Mouse (Mus musculus) embryonic facial prominence, embryonic 15.5 days (tissue): ENCODE data around the gene Hoxc5. TPM values are rescaled to one million over a fixed set of nuclear protein-coding genes. Genes with fewer than 3 reads are reported as not detected.

ENCODE experiments used
- ATAC-seq: fragments of 200-750 bp; cut with Nextera tagmentation; 2 replicates; pipeline ENCODE4 v1.8.0; 2017; ENCODE audit warnings: low read depth, moderate TSS enrichment; ENCODE audit not compliant: insufficient number of reproducible peaks, low FRiP score, low TSS enrichment
- H3K27ac ChIP-seq: fragments of 300-500 bp; sonication (generic); replicated peaks from 2 replicates; pipeline ENCODE4 v1.5.1; 2015; ENCODE audit warnings: mild to moderate bottlenecking, inconsistent platforms
- H3K27me3 ChIP-seq: fragments of 300-500 bp; sonication (generic); 2 replicates; pipeline ENCODE4 v1.6.1; 2015; ENCODE audit warnings: inconsistent platforms
- H3K36me3 ChIP-seq: fragments of 300-500 bp; sonication (generic); 2 replicates; pipeline ENCODE4 v1.6.1; 2015; ENCODE audit warnings: mild to moderate bottlenecking, inconsistent platforms
- H3K4me1 ChIP-seq: fragments of 300-500 bp; sonication (generic); 2 replicates; pipeline ENCODE4 v1.6.1; 2015; ENCODE audit warnings: inconsistent platforms
- H3K4me2 ChIP-seq: fragments of 300-500 bp; sonication (generic); replicated peaks from 2 replicates; pipeline ENCODE4 v1.6.1; 2015; ENCODE audit warnings: mild to moderate bottlenecking, inconsistent platforms
- H3K4me3 ChIP-seq: fragments of 300-500 bp; sonication (generic); replicated peaks from 2 replicates; pipeline ENCODE4 v1.5.1; 2015; ENCODE audit warnings: mild to moderate bottlenecking, inconsistent platforms
- H3K9ac ChIP-seq: fragments of 300-500 bp; sonication (generic); 2 replicates; pipeline ENCODE4 v1.6.1; 2015; ENCODE audit warnings: inconsistent platforms
- H3K9me3 ChIP-seq: fragments of 300-500 bp; sonication (generic); replicated peaks from 2 replicates; pipeline ENCODE4 v1.6.1; 2016; ENCODE audit warnings: inconsistent platforms
- WGBS: fragments of 180-500 bp; shearing (Covaris S2); methylation state at CpG from one replicate; pipeline ENCODE4 v1.1.7; 2015; 5-methylcytosine and 5-hydroxymethylcytosine counted together
- polyA plus RNA-seq: library from polyadenylated mRNA; unstranded; fragments of >200 nt; fragmentation: Nextera tagmentation; extraction: Ambion mirVana; gene quantifications from 2 replicates; pipeline ENCODE4 v1.2.1, GENCODE M21; 2015

Hoxc5 gene
- 2.0 and 2.1 TPM in 2 replicates for polyA plus RNA-seq

DNA sequence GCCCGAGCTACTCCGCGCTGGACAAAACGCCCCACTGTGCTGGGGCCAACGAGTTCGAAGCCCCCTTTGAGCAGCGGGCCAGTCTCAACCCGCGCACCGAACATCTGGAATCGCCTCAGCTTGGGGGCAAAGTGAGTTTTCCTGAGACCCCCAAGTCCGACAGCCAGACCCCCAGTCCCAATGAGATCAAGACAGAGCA lies at the start of gene Hoxc5:
Hoxc5 (plus strand) TSS at position 132 of the 199 bp plus-strand sequence.
- 5% methylated on average over 12 of the region's 12 CpGs for WGBS
- Histone ChIP-seq H3K36me3 (no peaks in the 10 kb centered on the region), H3K9me3 (no peaks in the 10 kb centered on the region), H3K4me2 (peak within 1 kb of the TSS; percentile 32), H3K27ac (no peak within 1 kb of the TSS), H3K9ac (no peak within 1 kb of the TSS), H3K4me3 (peak within 1 kb of the TSS; percentile 21), H3K27me3 (peaks cover 99% of the 10 kb centered on the region), H3K4me1 (peaks cover 8% of the 10 kb centered on the region; the same call in 1 of the 2 replicates)
- ATAC-seq: no peak

DNA sequence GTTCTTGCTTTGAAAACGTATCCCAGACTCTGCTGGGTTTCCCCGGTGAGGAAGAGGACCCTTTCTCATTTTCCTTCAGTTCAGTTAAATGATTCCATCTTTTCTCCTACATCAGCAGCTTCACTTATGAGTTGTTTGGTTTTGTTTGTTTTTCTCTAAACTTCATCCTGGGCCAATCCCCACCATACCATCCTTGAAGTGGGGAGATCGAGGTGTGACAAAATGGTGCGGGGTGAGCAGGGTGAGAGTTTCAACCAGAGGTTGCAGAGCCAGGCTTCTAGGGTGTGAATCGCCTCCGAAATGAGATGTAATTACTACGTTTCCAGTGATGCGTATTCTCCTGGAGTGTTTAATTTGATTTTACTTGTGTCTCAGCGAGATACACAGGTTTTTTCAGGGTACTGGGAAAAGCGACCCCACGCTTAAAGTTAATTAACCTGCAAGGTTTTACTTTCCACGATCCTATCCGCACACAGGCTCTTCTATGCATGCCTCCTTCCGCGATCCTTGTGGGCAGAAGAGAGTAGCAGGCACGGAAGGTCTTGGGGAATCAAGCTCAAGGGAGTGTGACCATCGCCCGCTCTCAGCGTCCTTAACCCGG lies 49.2 kb upstream of the Hoxc5 start:
- Histone ChIP-seq H3K27ac (no peak overlapping the region), H3K4me3 (no peak overlapping the region), H3K4me2 (no peak overlapping the region), H3K27me3 (peaks cover 91% of the 10 kb centered on the region), H3K9me3 (no peaks in the 10 kb centered on the region), H3K4me1 (peaks cover 16% of the 10 kb centered on the region), H3K36me3 (no peaks in the 10 kb centered on the region), H3K9ac (no peak overlapping the region)
- 4% methylated on average over 20 of the region's 20 CpGs for WGBS
- no peak for ATAC-seq

- Histone ChIP-seq H3K9me3 (no peaks in the 10 kb centered on the region), H3K27ac (no peak overlapping the region), H3K27me3 (peaks cover 91% of the 10 kb centered on the region), H3K4me1 (peaks cover 16% of the 10 kb centered on the region), H3K4me2 (no peak overlapping the region), H3K36me3 (no peaks in the 10 kb centered on the region), H3K4me3 (no peak overlapping the region), H3K9ac (no peak overlapping the region)
- WGBS: 5% methylated on average over 7 of the region's 7 CpGs
- ATAC-seq: no peak
These were observed 48.5 kb upstream of the Hoxc5 start for GRCm38 (mm10) chr15:102918611-102919265.

GRCm38 (mm10) chr15:102919336-102920180 lies 47.7 kb upstream of the Hoxc5 start:
- Histone ChIP-seq H3K27me3 (peaks cover 93% of the 10 kb centered on the region), H3K36me3 (no peaks in the 10 kb centered on the region), H3K4me2 (no peak overlapping the region), H3K27ac (no peak overlapping the region), H3K4me1 (peaks cover 16% of the 10 kb centered on the region), H3K9ac (no peak overlapping the region), H3K9me3 (no peaks in the 10 kb centered on the region), H3K4me3 (no peak overlapping the region)
- WGBS: 2% methylated on average over 12 of the region's 12 CpGs
- no peak for ATAC-seq

- peaks cover 16% of the 10 kb centered on the region for H3K4me1 ChIP-seq
- H3K9me3 ChIP-seq: no peaks in the 10 kb centered on the region
- WGBS: 2% methylated on average over 17 of the region's 20 CpGs
- peak; percentile 68; the same call in 1 of the 2 replicates for ATAC-seq
- H3K4me3 ChIP-seq: peak overlapping the region; percentile 37
- no peak overlapping the region for H3K9ac ChIP-seq
- no peak overlapping the region for H3K27ac ChIP-seq
- no peaks in the 10 kb centered on the region for H3K36me3 ChIP-seq
- H3K4me2 ChIP-seq: peak overlapping the region; percentile 44
- H3K27me3 ChIP-seq: peaks cover 94% of the 10 kb centered on the region
These were observed 46.6 kb upstream of the Hoxc5 start for GRCm38 (mm10) chr15:102920619-102921018.

DNA sequence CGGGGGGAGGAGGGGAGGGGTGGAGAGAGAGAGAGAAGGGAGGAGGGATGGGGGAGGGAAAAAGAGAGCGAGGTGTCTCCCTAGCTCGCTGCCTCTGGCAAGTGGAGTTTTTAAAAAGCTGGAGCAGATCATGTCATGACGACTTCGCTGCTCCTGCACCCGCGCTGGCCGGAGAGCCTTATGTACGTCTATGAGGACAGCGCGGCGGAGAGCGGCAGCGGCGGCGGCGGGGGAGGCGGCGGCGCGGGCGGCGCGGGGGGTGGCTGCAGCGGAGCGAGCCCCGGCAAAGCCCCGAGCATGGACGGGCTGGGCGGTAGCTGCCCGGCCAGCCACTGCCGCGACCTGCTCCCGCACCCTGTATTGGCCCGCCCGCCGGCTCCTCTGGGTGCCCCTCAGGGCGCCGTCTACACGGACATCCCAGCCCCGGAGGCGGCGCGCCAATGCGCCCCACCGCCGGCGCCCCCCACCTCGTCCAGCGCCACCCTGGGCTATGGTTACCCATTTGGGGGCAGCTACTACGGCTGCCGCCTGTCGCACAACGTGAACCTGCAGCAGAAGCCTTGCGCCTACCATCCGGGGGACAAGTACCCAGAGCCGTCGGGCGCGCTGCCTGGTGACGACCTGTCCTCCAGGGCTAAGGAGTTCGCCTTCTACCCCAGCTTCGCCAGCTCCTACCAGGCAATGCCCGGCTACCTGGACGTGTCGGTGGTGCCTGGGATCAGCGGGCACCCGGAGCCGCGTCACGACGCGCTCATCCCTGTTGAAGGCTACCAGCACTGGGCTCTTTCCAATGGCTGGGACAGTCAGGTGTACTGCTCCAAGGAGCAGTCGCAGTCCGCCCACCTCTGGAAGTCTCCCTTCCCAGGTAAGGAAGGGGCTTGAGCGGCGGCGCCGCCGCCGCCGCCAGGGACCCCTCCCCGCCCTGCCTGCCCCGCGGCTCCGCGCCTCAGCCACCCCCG lies 45.9 kb upstream of the Hoxc5 start, which contains the start of gene Hoxc13:
Hoxc13 (plus strand) TSS at position 51 of the 959 bp plus-strand sequence.
- Histone ChIP-seq H3K36me3 (no peaks in the 10 kb centered on the region), H3K27ac (no peak within 1 kb of the TSS), H3K9me3 (no peaks in the 10 kb centered on the region), H3K4me3 (peak within 1 kb of the TSS; percentile 37), H3K4me2 (peak within 1 kb of the TSS; percentile 44), H3K4me1 (peaks cover 16% of the 10 kb centered on the region), H3K9ac (no peak within 1 kb of the TSS), H3K27me3 (peaks cover 94% of the 10 kb centered on the region)
- under 1% methylated on average over 54 of the region's 88 CpGs for WGBS
- ATAC-seq: peak; percentile 39; the same call in 1 of the 2 replicates

GRCm38 (mm10) chr15:102922012-102922362 lies 45.3 kb upstream of the Hoxc5 start:
- peak overlapping the region; percentile 37 for H3K4me3 ChIP-seq

DNA sequence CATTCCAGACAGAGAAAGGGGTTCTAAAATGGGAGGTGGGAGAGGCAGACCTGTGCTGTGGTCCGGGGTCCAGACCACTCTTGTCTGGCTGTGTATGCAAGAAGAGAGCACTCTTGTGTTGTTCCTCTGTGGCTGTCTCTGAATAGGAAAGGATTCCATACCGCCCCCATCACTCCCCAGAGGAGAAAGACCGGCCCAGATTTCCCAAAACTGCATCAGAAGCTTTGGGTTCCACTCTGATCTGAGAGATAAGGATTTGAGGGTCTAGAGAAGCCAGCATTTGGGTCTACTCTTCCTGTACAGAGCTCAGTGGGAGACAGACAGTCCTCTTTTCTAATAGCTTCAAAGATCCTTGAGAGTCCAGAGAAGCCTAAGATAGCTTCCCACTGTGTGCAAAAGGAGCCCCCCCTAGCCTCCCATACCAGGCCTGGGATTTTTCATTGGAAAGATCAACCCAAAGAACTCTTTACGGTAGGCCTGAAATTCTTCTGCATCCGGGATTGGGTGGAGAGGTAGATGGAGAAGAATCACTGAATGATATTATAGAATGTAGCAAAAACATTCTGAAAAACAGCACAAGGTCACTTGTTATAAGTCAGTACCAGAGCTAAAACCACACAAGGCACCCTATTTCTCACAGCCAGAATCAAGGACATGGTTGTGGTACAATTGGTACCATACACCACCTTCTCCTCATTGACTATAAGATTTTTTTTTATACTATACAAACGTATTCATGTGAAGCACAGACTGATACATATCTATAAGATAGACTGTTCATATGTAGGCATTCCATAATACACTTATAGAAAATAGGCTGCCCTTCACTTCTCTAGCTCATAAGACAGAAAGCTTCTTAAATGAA lies 44.4 kb upstream of the Hoxc5 start:
- Histone ChIP-seq H3K4me3 (no peak overlapping the region), H3K9ac (no peak overlapping the region), H3K27me3 (peaks cover 94% of the 10 kb centered on the region), H3K27ac (no peak overlapping the region), H3K9me3 (no peaks in the 10 kb centered on the region), H3K36me3 (no peaks in the 10 kb centered on the region), H3K4me2 (no peak overlapping the region), H3K4me1 (peaks cover 16% of the 10 kb centered on the region)
- 19% methylated on average over 6 of the region's 6 CpGs for WGBS
- ATAC-seq: no peak

More at GRCm38 (mm10) chr15:102922012-102922362, 45.3 kb upstream of the Hoxc5 start:
- Histone ChIP-seq H3K4me1 (peaks cover 16% of the 10 kb centered on the region), H3K27me3 (peaks cover 94% of the 10 kb centered on the region), H3K9me3 (no peaks in the 10 kb centered on the region), H3K9ac (no peak overlapping the region), H3K27ac (no peak overlapping the region), H3K4me2 (peak overlapping the region; percentile 44), H3K36me3 (no peaks in the 10 kb centered on the region)
- peak; percentile 66; the same call in 1 of the 2 replicates for ATAC-seq
- under 1% methylated on average over 24 of the region's 24 CpGs for WGBS

GRCm38 (mm10) chr15:102927032-102927645 lies 40.1 kb upstream of the Hoxc5 start:
- no peak overlapping the region for H3K4me2 ChIP-seq
- ATAC-seq: no peak
- no peak overlapping the region for H3K4me3 ChIP-seq
- WGBS: 16% methylated on average over 40 of the region's 40 CpGs
- no peaks in the 10 kb centered on the region for H3K4me1 ChIP-seq
- H3K36me3 ChIP-seq: no peaks in the 10 kb centered on the region
- peaks cover 95% of the 10 kb centered on the region for H3K27me3 ChIP-seq
- H3K27ac ChIP-seq: no peak overlapping the region
- H3K9me3 ChIP-seq: no peaks in the 10 kb centered on the region
- no peak overlapping the region for H3K9ac ChIP-seq
